Mouse (Mus musculus) erythroblast, embryonic 14.5 days (primary cell): ENCODE results near the gene Musk.

Source experiments
- GATA1 ChIP-seq: IDR thresholded peaks from 2 replicates; pipeline ENCODE4 v1.6.1; 2012; ENCODE audit warnings: low read length, inconsistent platforms, mixed read lengths
- TAL1 ChIP-seq: IDR thresholded peaks from 3 replicates; pipeline ENCODE4 v1.6.1; 2012; ENCODE audit warnings: low read length, inconsistent platforms, mixed read lengths

- no peak for TF ChIP-seq GATA1
- TF ChIP-seq TAL1 = no peak
These were observed 27.6 kb downstream of the Musk start for GRCm38 (mm10) chr4:58313344-58313743.
